Mouse (Mus musculus) liver, adult 2 months (tissue): Measurements from ENCODE around the gene 1700020A23Rik. TPM values are rescaled to one million over a fixed set of nuclear protein-coding genes. Genes with fewer than 3 reads are reported as not detected.
A peak's percentile ranks its signal among the peaks of the same experiment; 100 is the strongest.
"Not testable (repeated sequence)": the region's sequence is repeated elsewhere in the genome, so short reads cannot be mapped to it uniquely, and the experiment has no call there.

Experiments used
- DNase-seq: peaks from one replicate; pipeline ENCODE4 v3.0.0-alpha.2; 2011; ENCODE audit warnings: low read depth, low spot score; ENCODE audit errors: extremely low read depth
- H3K27ac ChIP-seq: fragments of 200-500 bp; replicated peaks from 2 replicates; pipeline ENCODE4 v1.5.1; 2012; ENCODE audit warnings: low read depth, mild to moderate bottlenecking, control low read depth, inconsistent platforms, low read length; ENCODE audit not compliant: insufficient read depth
- H3K27me3 ChIP-seq: fragments of 200-500 bp; 2 replicates; pipeline ENCODE4 v1.6.1; 2012; ENCODE audit warnings: mild to moderate bottlenecking, moderate library complexity, low read length, inconsistent platforms; ENCODE audit not compliant: control insufficient read depth, insufficient read depth
- H3K36me3 ChIP-seq: fragments of 200-500 bp; 2 replicates; pipeline ENCODE4 v1.6.1; 2012; ENCODE audit warnings: low read length, inconsistent platforms; ENCODE audit not compliant: control insufficient read depth, insufficient read depth
- H3K4me1 ChIP-seq: fragments of 200-500 bp; 2 replicates; pipeline ENCODE4 v1.6.1; 2011; ENCODE audit warnings: low read length; ENCODE audit not compliant: control insufficient read depth, insufficient read depth
- H3K4me3 ChIP-seq: fragments of 200-500 bp; 2 replicates; pipeline ENCODE4 v1.5.1; 2011; ENCODE audit warnings: low read depth, mild to moderate bottlenecking, control low read depth, low read length, moderate library complexity; ENCODE audit not compliant: insufficient read depth
- H3K79me2 ChIP-seq: fragments of 200-500 bp; 2 replicates; pipeline ENCODE4 v1.6.1; 2012; ENCODE audit warnings: inconsistent platforms, mild to moderate bottlenecking, low read length, moderate library complexity; ENCODE audit not compliant: control insufficient read depth, insufficient read depth
- H3K9ac ChIP-seq: fragments of 200-500 bp; 2 replicates; pipeline ENCODE4 v1.6.1; 2012; ENCODE audit warnings: low read depth, mild to moderate bottlenecking, control low read depth, inconsistent platforms, low read length
- CTCF ChIP-seq: fragments of 200-500 bp; IDR thresholded peaks from 2 replicates; pipeline ENCODE4 v1.5.1; 2011; ENCODE audit warnings: low read depth, low read length, control low read depth
- POLR2A ChIP-seq: fragments of 200-500 bp; IDR thresholded peaks from 2 replicates; pipeline ENCODE4 v1.6.1; 2011; ENCODE audit warnings: low read length, control low read depth; ENCODE audit not compliant: insufficient read depth; ENCODE audit errors: extremely low read depth
- WGBS: fragments of 180-500 bp; shearing (Covaris S2); methylation state at CpG from one replicate; pipeline ENCODE4 v1.1.7; 2018; 5-methylcytosine and 5-hydroxymethylcytosine counted together
- polyA plus RNA-seq: library from polyadenylated mRNA; depleted of rRNA; stranded (reverse); fragments of >200 nt; gene quantifications from 2 replicates; pipeline ENCODE4 v1.2.3, GENCODE M21; 2012; rRNA removed
- total RNA-seq: library from RNA; depleted of rRNA; stranded (reverse); fragments of >200 nt; gene quantifications from 2 replicates; pipeline ENCODE4 v1.2.3, GENCODE M21; 2014; rRNA removed

Gene 1700020A23Rik
- total RNA-seq, result not detected in 2 replicates
- polyA plus RNA-seq, result not detected in 2 replicates

DNA sequence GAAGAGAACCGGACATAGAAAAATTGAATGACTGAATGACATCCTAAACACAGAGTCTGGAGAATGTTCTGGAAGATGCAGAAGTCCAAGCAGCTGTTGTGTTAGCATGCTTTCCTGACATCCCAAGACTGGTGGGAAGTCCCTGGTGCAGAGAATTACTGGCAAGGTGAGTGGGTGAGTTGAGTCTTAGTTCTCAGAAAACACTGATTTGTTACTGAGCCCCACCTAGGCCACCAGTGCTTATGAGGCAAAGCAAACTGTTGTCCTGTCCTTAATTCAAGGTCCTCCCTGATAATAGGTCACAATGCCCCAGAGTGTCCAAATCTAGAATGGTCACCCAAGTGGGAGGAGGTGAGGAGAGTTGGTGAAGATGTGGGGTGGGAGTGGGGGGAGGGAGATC lies at the start of gene 1700020A23Rik, which contains the start of gene Gm28372:
1700020A23Rik (plus strand) TSS at position 321 of the 400 bp plus-strand sequence.
Gm28372 (plus strand) TSS at position 301 of the 400 bp plus-strand sequence.
- no peaks in the 10 kb centered on the region for H3K79me2 ChIP-seq
- no peak within 1 kb of the TSS for H3K27ac ChIP-seq
- WGBS, result 83% methylated on average over 1 of the region's 1 CpGs
- no peak within 1 kb of the TSS for H3K9ac ChIP-seq
- TF ChIP-seq CTCF, result no peak
- no peak for TF ChIP-seq POLR2A
- no peaks in the 10 kb centered on the region for H3K36me3 ChIP-seq
- no peaks in the 10 kb centered on the region for H3K4me1 ChIP-seq
- DNase-seq, result no peak
- no peaks in the 10 kb centered on the region for H3K27me3 ChIP-seq
- no peak within 1 kb of the TSS for H3K4me3 ChIP-seq

DNA sequence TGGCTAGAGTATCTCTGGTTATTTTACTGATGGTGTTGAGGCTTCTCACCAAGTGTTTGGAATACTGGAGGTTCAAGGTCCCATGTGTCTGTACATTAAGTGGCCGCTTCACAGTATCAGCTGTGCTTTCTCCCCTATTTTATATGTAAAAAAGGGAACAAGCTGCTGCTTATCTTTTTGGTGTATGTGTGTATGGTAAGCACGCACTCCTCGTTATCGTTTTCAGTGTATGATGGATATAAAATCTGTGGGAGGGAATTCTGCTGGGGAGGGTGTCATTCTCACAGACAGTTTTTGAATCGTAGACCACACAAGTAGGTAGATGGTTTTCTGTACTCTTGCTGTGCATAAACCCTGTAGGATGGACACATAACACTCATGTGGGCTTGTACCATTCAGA lies 47.5 kb upstream of the 1700020A23Rik start:
- no peaks in the 10 kb centered on the region for H3K4me1 ChIP-seq
- no peak for TF ChIP-seq CTCF
- TF ChIP-seq POLR2A, result no peak
- no peak overlapping the region for H3K9ac ChIP-seq
- no peak for DNase-seq
- peaks cover 11% of the 10 kb centered on the region for H3K27me3 ChIP-seq
- H3K27ac ChIP-seq, result no peak overlapping the region
- no peak overlapping the region for H3K4me3 ChIP-seq
- 90% methylated on average over 5 of the region's 5 CpGs for WGBS
- no peaks in the 10 kb centered on the region for H3K36me3 ChIP-seq
- H3K79me2 ChIP-seq, result no peaks in the 10 kb centered on the region

DNA sequence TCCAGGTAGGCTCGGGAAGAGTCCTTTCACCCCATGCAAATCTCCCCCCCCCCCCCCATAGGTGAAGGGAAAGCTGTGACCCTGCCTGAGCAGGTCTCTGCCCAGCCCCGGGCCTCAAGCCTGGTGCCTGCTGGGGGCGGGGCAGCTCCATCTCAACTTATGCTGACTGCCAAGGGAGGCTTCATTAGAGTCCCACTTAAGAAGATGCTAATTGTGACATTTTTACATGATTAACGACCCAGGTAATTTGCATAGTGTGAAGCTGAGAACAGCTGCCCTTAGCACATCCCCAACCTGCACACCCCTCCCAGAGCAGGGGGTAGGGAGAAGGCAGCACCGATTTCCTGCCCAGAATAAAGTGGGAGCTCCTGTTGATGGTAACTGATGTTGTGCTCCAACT lies 46.2 kb upstream of the 1700020A23Rik start:
- no peak overlapping the region for H3K27ac ChIP-seq
- no peak for DNase-seq
- 17% methylated on average over 5 of the region's 5 CpGs for WGBS
- no peak for TF ChIP-seq CTCF
- no peak for TF ChIP-seq POLR2A
- no peaks in the 10 kb centered on the region for H3K4me1 ChIP-seq
- no peaks in the 10 kb centered on the region for H3K36me3 ChIP-seq
- no peak overlapping the region for H3K9ac ChIP-seq
- no peaks in the 10 kb centered on the region for H3K79me2 ChIP-seq
- peaks cover 13% of the 10 kb centered on the region for H3K27me3 ChIP-seq
- no peak overlapping the region for H3K4me3 ChIP-seq

DNA sequence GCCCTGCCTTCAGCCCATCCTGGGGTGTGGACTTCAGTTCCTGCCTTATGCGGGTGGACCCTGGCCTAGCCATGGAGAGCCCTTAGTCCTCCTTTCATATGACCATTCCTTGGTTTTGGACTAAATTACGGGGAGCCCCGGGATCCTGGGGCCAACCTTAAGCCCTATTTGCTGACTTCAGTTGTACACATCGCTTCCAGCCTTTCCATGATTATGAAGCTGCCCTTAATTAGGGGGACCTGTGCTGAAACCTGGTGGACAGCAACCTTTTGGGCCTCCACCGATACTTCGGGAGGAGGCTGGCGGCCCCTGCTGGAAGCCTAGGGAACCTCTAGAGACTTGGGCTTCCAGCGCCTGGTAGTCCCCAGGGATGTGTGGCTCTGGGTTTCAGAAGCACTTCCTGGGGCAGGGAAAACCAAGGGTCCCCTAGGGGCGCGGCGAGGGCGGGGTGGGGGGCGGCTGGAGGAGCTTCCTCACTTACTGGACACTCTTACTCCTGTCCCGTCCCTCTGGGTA lies 42.5 kb upstream of the 1700020A23Rik start:
- H3K79me2 ChIP-seq, result no peaks in the 10 kb centered on the region
- no peak overlapping the region for H3K4me3 ChIP-seq
- no peaks in the 10 kb centered on the region for H3K4me1 ChIP-seq
- no peak for DNase-seq
- TF ChIP-seq POLR2A (no peak), CTCF (peak; percentile 65)
- peaks cover 21% of the 10 kb centered on the region for H3K27me3 ChIP-seq
- H3K27ac ChIP-seq, result no peak overlapping the region
- H3K9ac ChIP-seq, result no peak overlapping the region
- no peaks in the 10 kb centered on the region for H3K36me3 ChIP-seq
- 5% methylated on average over 14 of the region's 14 CpGs for WGBS

DNA sequence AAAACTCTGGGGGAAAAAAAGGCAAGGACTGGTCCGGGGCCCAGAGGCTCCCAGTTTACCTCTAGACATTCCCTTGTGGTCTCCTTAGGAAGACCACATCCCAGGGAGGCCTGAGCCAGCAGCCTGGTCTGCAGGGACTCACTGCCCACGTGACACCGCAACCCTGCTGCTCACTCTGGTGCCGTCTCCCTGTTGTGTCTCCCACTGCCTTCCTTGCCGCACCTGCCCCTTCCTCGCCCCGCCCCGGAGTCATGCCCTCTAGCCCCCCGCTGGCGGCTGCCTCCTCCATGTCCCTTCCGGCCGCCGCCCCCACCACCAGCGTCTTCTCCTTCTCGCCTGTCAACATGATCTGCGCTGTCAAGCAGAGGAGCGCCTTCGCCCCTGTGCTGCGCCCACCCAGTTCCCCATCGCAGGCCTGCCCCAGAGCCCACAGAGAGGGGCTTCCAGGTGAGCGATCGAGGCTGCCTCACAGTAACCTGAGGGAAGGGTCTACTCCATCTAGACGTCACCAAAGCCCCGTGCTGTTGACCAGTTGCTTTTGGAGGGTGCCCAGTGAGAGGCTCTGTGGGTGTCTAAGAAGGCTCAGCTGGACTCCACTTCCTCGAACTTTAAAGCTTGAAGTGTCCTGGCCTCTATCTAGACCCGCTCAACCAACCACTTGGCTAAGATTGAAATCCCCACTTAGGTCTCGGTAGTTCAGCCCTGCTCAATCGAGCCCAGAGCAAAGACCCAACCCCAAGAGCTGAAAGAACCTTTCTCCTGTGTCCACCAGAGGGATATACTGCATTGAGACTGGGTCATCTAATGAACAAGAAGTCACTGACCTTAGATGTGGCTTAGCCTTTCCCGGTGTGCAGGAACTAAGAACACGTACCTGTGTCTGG lies 39.6 kb upstream of the 1700020A23Rik start:
- no peaks in the 10 kb centered on the region for H3K4me1 ChIP-seq
- WGBS, result 9% methylated on average over 30 of the region's 30 CpGs
- H3K4me3 ChIP-seq, result no peak overlapping the region
- peaks cover 21% of the 10 kb centered on the region for H3K27me3 ChIP-seq
- H3K9ac ChIP-seq, result no peak overlapping the region
- H3K36me3 ChIP-seq, result no peaks in the 10 kb centered on the region
- H3K27ac ChIP-seq, result no peak overlapping the region
- DNase-seq, result no peak
- H3K79me2 ChIP-seq, result no peaks in the 10 kb centered on the region
- TF ChIP-seq CTCF (no peak), POLR2A (no peak)

DNA sequence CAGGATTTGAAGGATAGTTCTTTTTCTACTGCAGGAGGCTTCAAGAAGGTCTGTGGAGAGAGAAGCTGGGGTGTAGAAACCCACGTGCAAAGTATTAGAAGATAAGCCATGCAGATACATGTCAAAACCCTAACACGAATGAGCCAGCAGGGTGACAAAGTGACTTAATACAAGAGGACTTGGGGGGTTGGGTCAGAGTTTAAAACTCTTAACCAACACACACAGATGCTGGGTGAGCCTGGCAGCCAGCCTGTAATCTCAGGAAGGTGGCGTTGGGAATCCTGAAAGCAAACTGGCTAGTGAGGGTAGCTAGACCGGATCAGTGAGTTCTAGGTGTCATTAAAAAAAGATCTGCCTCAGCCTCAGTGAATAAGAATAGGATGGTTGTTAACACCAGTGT lies 37.7 kb upstream of the 1700020A23Rik start:
- no peaks in the 10 kb centered on the region for H3K79me2 ChIP-seq
- no peak overlapping the region for H3K4me3 ChIP-seq
- H3K27me3 ChIP-seq, result peaks cover 13% of the 10 kb centered on the region; the same call in 1 of the 2 replicates
- TF ChIP-seq CTCF, result no peak
- 48% methylated on average over 4 of the region's 4 CpGs for WGBS
- H3K27ac ChIP-seq, result no peak overlapping the region
- DNase-seq, result no peak
- no peaks in the 10 kb centered on the region for H3K4me1 ChIP-seq
- H3K9ac ChIP-seq, result no peak overlapping the region
- H3K36me3 ChIP-seq, result no peaks in the 10 kb centered on the region

DNA sequence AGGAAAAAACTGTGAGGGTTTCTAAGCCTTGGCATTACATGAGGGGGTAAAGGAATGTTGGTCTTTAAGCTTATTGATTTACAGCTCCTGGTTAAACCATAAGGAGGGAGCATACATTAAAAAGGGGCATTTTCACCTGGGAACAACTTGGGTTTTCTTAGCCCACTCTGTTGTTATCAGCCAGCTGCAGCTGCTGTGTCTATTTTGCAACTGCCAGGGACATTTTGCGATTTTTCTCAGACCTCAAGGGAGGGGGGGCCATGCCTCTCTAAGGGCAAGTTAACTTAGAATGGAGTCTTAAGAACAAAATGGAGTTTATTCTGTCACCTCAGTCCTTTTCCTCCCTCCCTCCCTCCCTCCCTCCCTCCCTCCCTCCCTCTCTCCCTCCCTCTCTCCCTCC lies 32.0 kb upstream of the 1700020A23Rik start:
- H3K4me3 ChIP-seq, H3K9ac ChIP-seq, DNase-seq, H3K36me3 ChIP-seq, H3K4me1 ChIP-seq, H3K79me2 ChIP-seq, H3K27me3 ChIP-seq, H3K27ac ChIP-seq: not testable (repeated sequence)
- 41% methylated on average over 1 of the region's 1 CpGs for WGBS
